Mouse (Mus musculus) left cerebral cortex, adult 11 months (tissue): ENCODE results near the gene Taf5l.
"Not testable (repeated sequence)": the region's sequence is repeated elsewhere in the genome, so short reads cannot be mapped to it uniquely, and the experiment has no call there.

ENCODE experiments used
- DNase-seq: peaks from one replicate; pipeline ENCODE4 v3.0.0; 2022; ENCODE audit warnings: low spot score

The Taf5l gene

DNA sequence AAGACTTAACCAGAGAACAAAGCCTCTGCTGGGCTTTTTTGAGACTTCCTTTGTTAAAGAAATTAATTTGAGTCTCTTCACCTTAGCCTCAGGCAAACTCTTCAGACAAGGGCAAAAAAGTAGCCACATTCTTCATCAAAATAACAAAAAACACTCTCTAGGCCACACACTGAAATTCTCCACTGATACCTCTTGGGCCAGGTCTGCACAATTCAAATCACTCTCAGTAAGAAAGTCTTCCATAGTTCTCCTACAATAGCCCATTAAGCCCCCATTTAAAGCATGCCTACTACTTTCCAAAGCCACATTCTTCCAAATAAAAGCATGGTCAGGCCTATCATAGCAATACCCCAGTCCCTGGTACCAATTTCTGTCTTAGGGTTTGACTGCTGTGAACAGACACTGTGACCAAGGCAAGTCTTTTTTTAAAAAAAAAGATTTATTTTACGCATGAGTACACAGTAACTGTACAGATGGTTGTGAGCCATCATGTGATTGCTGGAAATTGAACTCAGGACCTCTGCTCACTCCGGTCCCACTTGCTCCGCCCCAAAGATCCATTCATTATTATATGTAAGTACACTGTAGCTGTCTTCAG is 9.1 kb downstream of the Taf5l start:
- DNase-seq = no peak

DNA sequence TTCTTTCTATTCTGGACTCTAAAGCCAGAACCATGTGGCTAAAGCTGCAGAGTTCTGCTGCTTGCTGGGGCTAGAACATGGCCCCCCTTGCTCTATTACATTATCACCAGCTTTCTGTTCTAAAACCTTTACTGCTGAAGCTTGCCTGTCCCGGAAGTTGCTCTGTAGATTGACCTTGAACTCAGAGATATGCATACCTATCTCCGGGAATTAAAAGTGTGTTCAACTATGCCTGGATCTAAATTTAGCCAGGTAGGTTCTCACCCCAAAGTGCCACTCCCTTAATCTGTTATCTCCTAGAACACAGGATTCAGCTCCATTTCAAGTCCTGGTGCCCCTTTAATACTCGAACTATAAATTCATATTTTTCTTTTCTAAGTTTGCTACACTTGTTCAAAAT is 9.6 kb downstream of the Taf5l start:
- no peak for DNase-seq

DNA sequence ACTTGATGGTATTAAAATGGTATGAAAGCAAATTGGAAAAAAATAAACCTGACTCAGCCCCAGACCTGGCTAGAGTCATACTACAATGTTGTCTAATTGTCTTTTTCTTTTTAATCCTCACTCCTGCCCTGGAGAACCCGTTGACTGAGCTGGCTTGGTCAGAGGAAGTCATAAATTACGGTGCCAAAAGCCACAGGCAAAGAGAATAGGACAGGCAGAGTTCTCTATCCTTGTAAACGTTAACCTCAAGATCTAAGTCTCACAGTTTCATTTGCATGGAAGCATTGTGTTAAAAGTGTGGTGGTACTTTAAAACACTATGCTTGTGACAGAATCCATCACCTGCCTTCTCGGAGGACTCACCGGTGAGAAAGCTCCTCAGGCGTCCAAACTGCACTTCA is 13.4 kb downstream of the Taf5l start:
- DNase-seq = no peak

DNA sequence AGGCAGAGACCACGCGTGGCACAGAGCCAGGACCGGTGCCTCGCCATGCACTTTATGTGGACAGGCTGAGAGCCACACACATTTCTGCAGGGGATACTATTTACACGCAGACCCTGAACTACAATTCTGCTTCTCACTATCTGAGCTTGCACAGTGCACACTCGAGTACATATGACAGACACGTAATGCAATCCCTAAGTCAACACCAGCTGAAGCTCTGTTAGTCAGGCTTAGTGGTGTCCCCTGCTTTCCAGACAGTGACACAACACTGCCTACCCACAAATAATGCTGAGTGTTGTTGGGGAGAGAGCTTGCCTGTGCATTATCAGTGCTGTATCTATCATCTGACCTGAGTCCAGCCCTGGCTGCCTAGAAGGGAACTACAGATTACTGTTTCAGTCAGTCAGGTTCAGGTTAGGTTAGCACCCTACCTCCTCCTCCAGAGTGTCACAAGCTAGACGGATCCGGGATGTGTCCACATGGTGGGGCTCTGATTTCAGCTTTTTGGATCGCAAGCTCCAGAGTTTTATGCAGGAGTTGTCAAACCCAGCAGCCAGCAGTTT is 18.6 kb downstream of the Taf5l start:
- DNase-seq = no peak

DNA sequence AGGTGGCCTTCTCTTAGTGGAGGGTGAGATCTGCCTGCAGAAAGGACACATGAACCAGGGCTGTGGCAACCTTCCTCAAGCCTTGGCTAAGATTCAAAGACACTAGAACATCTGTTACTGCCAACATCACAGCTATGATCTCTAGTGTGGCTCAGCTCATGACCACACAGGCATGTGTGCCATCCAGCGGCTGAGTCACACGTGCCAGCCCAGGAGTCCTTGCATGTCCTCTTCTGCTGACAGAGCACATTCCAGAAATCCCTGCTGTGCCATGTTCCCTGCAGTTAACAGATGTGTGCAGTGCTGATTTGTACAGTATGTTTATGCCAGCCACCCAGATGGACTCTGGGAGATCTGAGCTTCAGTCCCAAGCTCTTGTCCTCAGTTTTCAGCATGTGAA is 21.6 kb downstream of the Taf5l start:
- DNase-seq = no peak

DNA sequence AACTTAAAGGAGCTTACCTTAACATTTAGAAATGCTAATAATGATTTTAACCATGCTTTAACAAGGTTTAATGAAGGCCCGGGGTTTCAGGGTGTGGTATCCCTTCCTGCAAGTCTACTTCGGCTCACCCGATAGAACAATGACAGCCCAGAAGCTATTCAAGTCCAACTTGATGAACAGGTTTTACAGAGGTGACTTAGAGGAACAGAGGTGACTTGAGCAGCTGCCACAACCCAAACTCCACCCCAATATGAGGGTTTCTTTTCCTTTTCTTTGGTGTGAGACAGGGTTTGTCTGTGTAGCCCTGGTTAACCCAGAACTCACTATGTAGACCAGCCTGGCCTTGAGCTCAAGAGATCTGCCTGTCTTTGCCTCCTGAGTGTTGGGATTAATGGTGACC is 27.2 kb downstream of the Taf5l start:
- DNase-seq = no peak

DNA sequence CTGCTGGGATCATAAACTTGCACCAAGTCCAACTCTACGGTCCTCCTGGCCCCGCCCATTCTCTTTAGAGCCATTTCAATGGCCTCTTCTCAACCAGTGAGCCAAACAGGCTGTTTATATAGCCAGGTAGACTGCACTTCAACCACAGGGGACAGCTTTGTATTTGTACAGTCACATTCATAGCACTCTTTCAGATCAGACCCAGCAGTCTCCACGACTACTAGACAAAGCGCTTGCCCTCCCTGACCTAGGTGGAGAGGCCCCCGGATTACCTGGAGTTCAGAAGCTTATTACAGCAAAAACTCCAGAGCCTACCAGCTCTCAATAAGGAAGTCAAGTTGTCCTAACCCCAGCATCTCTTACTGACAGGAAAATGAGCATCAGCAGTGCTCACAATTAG is 27.6 kb downstream of the Taf5l start:
- no peak for DNase-seq

DNA sequence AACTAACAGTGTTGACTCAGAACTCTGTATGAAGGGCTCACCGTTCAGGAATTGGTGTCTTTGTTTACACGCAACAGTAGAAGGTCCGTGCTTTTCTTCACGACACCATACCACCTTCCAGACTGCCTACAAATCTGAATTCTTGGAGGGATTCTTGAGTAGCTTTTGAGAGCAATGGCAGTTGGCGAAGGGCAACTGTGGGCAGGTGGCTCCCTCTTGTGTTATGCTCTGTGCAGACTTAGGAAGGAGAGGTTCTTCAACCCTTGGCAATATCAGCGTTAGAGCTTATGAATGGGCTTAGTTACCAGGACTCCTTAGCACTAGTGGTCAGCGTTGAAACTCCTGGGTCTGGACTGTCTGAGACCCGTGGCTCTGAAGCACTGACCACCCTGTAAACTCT is 28.6 kb downstream of the Taf5l start:
- no peak for DNase-seq

DNA sequence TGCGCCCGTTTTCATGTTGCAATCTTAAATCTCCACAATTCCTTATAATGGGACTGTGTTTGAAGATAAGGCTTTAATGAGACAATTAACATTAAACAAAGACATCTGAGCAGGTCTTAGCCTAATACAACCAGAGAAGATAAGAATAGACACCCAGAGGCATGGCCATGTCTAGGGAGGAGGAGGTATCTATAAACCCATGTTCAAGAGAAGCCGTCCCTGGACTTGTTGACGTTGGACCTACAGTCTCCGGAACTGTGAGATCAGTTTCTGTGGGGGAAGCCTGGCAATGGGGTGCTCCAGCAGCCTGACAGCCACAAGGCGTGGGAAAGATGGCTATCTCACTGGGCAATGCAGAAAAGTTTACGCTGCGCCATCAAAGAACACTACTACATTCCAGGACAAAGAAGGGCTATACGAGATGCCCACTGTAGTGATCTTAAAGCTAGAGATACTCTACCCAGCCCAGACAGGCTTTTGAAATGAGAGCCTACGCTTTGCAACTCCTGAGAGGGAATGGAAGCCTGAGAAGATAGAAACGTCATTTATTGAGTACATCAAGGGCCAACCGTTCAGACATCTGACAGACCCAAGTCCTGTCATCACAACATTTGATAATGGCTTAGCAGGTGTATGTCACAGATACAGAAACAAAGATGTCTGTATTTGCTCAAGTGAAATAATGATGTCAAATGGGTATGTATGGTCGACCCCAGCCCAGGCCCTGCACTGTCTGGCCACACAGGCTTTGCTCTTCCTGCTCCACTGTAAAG is 30.7 kb downstream of the Taf5l start:
- DNase-seq = no peak

DNA sequence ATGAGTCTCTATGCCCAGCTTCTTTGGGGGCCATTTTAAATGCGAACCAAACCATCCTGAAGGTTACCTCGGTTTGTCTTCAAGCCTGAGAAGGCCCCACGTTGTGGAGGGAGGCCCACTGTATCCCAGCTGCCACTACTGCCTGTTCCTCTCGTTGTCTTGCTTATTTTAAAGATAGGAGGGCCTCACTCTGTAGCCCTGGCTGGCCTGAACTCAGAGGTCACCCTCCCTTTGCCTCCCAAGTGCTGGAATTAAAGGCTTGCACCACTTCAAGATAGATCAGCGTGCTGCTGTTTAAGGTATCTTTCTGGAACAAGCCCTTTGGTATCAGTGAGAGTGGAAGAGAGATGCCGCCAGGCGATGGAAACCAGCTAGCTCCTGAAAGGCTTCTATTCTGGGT is 32.1 kb downstream of the Taf5l start:
- DNase-seq = no peak

DNA sequence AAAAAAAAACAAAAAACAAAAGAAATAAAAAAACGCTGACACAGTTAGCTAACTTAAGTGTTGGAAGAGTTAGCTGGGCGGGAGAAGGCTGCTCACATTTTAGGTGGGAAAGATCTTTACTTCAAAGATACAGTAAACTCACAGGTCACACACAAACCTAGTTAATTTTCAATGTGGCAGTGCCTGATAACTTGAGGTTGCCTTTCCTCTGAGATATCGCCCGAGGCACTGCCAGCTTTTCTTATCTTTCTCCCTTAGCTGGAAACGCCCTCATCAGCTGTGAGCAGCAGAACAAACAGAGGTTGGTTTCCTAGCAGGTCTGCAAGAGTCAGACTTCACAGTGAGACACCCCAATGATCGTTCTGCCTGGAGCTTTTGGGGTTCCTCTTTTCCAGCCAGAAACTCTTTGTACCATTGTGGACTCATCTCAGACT is 32.6 kb downstream of the Taf5l start:
- DNase-seq = no peak

DNA sequence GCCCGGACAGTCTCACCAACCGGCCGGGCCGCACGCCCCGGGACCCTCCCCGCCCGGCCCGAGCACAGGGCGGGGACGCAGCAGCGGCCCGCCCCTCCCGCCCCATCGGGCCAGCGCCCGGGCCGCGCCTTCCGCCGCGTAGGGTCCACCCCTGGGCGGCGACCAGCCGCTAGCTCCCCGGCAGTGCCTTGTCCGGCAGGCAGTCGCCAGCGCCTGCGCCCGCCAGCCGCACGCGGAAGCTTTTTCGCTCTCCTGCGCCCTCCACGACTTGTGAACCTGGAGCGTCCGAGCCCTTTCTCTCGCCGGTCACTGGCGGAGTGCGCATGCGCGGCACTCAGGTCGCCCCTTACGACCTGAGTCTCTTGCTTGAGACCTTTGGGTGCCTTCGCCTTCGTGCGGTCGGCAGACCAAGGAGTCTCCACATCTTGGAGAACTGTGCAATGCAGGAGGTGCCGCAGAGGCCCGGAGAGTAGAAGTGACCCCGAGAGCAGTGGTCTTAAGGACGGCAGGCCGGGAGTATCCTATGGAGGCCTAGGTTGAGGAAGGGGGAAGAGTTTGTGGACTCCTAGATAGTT is 38.3 kb downstream of the Taf5l start, which contains the start of gene Abcb10:
Abcb10 (minus strand) TSS at position 297 of the 575 bp plus-strand sequence.
- DNase-seq = peak; percentile 77

DNA sequence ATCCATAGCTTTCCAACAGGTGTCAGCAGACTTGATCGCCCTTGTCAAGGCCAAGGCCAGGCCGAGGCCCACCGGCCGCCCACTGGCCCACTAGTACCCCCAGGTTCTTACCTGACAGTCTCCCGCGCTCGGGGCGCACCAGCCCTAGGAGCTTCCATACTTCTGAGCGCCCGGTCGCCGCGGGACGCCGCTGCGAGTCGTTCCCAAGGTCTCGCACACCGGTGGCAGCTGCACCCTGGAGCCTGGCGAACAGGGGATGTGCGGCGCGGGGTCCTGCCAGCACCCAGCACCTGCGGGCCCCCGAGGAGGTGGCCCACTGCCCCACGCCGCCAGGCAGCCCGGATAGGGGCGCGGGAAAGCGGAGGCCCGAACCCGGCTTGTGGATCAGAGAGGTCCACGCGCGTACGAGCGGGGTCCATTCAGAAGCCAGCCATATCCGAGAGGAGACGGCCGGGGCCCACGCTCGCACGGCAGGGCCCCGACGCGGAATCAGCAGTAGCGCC is 38.9 kb downstream of the Taf5l start:
- DNase-seq = peak; percentile 13

DNA sequence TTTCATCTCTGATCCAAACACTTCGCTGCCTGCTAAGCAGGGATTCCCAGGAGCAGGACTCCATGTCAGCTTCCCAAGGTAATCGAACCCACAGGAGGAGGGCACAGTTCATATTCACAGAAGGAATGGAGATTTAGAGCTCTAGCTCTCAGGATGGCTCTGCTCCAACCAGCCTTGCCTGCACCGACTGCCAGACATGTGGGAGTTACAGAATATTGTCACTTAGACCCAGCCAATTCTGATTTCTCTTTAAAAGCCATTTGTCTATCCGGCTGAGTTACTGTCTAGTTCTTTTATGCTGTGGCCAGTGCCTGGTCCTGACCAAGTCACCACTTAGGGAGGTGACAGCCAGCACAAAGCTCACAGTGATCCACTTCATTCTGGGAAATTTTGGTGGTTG is 39.5 kb downstream of the Taf5l start:
- no peak for DNase-seq

DNA sequence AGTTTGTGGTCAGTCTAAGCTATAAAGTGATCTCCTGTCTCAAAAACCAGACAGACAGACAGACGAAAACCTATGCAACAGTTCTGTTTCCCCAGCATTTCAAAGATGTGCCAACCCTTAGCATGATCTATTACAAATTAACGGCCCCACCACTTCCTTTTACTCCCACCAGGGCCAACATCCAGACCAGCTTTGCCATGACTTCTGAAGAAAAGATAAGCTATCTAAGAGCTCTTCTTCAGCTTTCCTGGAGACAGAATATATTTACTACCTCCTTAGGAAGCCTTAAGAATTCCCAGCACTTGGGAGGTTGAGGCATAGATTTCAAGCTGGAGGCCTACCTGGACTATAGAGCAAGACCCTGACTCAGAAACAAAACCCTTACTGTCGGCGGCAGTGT is 41.0 kb downstream of the Taf5l start:
- DNase-seq = no peak

DNA sequence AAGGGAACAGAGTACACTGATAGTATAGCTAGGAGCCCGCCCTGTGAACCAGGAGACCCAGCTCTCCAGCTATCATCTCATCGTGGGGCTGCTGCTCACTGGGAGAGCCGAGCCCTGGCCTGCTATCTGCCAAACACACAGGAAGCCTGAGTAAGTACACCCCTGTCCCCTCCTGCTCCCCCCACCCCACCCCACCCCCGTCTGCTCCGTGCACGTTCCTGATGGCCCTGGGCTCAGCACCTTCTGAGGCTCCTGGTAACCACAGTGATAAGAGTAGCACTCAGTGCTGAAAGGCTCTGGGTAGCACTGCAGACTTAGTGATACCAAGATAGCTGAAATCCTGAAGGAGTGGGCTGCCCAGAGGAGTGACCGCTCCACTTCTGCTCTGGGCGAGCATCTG is 42.3 kb downstream of the Taf5l start:
- no peak for DNase-seq

DNA sequence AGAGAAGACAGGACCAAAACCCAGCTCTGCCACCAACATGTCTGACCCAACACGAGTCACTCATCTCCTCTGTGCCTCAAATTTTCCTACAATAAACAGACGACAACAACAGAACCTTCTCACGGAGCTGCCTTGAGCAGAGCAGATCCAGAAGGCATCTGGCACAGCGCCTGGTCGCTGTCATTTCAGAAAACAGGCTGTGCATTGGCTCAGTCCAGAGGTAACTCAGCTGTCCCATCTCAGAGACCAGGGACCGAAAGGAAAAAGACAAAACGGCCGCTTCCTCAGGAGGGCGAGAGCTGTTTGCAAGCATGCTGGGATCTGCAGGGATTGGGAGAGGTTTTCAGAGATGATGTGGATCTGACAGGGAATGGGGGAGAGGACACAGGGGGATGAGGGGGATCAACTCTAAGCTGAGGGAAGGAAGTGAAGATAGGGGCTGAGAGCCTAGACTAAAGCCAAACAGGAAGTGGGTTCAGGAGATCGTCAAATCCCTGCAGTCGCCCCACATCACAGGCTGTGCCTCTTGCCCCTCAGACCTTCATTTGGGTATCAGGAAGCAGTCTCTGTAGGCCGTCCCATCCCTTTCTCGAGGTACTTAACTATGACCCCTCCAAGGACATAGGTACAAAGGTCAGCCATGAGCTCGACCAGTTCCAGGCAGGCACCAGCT is 42.9 kb downstream of the Taf5l start:
- DNase-seq = no peak

DNA sequence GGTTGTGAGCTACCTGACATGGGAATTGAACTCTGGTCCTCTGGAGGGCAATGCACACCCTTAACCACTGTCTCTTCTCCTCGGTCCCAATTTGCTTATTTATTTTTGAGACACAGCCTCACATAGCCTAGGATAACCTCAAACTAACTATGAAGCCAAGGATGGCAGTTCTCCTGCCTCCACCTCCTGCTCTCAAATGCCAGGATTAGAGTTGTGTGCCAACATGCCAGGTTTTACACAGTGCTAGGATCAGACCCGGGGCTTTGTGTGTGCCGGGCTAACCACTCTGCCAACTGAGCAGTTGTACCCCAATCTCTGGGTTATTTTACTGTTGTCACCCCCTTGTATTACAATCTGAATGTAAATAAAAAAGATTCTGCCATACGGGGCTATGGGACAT is 43.7 kb downstream of the Taf5l start:
- DNase-seq = no peak

DNA sequence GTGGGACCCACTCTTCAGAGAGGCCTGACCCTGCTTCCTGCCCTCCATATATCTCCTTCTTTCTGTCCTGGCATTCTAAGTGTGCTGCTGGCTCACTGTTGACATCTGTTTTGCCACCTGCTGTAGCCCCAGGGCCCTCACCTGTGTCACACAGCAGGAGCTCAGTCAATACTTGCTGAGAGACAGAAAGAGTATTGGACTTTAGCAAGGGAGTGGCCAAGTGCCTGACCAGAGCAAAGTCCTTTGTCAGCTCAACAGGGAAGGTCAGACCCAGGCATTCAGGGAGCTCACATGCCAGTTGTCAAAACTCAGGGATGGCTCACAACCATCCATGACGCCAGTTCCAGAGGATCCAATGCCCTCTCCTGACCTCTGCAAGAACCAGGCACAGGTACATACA is 47.7 kb downstream of the Taf5l start:
- DNase-seq = no peak

DNA sequence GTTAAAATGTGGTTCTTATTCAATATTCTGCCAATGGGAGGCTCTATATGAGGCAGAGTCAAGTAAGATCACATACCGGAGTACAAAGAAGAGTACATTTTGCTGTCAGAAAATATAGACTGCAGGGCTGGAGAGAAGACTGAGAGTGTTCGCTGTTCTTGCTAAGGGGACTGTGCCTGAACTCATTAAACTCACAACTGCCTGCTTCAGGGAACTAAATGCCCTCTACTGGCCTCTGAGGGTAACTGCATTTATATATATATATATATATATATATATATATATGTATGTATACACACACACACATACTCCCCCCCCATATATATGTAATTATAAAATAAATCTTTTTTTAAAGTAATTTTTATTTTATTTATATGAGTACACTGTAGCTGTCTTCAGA is 54.3 kb downstream of the Taf5l start:
- DNase-seq = no peak

DNA sequence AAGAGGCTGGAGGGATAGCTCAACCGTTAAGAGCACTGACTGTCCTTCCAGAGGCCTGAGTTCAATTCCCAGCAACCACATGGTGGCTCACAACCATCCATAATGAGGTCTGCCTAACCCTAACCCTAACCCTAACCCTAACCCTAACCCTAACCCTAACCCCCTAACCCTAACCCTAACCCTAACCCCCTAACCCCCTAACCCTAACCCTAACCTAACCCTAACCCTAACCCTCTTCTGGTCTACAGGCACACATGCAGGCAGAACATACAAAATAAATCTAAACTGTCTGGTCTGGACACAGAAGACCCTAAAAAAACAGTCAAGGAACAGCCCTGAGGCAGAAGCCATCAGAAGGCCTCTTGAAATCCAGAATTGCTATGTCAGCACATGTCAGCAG is 59.8 kb downstream of the Taf5l start:
- DNase-seq = no peak

DNA sequence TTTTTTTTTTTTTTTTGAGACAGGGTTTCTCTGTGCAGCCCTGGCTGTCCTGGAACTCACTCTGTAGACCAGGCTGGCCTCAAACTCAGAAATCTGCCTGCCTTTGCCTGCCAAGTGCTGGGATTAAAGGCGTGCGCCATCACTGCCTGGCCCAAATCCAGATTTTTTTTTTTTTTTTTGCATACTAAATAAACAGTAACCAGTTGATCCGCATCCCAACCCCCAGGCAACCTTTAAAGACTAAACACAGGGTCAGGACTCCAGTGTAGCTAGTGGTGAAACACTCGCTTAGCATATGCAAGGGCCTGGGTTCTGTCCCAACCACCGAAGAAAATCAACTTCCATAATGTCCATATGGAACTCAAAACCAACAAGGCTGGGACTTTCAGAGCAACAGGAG is 60.6 kb downstream of the Taf5l start:
- DNase-seq = not testable (repeated sequence)

DNA sequence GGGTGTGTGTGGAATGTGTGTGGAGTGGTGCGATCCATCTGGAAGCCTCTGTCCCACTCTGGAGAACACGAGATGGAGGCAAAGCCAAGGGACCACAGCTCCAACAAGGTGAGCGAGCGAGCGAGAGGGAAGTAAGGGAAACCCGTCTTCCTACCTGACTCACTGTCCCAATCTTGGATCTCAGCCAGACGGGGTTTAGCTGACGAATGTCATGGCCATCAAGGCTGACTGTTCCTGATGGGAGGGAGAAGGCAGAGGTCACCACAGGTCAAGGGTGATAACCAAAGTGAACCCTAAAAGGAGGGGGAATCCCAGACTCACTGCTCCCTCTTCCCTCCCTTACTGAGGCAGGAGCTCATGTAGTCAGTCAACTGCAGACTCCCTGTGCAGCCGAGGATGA is 61.1 kb downstream of the Taf5l start:
- DNase-seq = no peak
